Mouse (Mus musculus) embryonic facial prominence, embryonic 15.5 days (tissue): ENCODE data around the gene Cenpo. TPM values are rescaled to one million over a fixed set of nuclear protein-coding genes. Genes with fewer than 3 reads are reported as not detected.

ENCODE experiments used
- ATAC-seq: fragments of 200-750 bp; cut with Nextera tagmentation; 2 replicates; pipeline ENCODE4 v1.8.0; 2017; ENCODE audit warnings: low read depth, moderate TSS enrichment; ENCODE audit not compliant: insufficient number of reproducible peaks, low FRiP score, low TSS enrichment
- H3K27ac ChIP-seq: fragments of 300-500 bp; sonication (generic); replicated peaks from 2 replicates; pipeline ENCODE4 v1.5.1; 2015; ENCODE audit warnings: mild to moderate bottlenecking, inconsistent platforms
- H3K27me3 ChIP-seq: fragments of 300-500 bp; sonication (generic); 2 replicates; pipeline ENCODE4 v1.6.1; 2015; ENCODE audit warnings: inconsistent platforms
- H3K36me3 ChIP-seq: fragments of 300-500 bp; sonication (generic); 2 replicates; pipeline ENCODE4 v1.6.1; 2015; ENCODE audit warnings: mild to moderate bottlenecking, inconsistent platforms
- H3K4me1 ChIP-seq: fragments of 300-500 bp; sonication (generic); 2 replicates; pipeline ENCODE4 v1.6.1; 2015; ENCODE audit warnings: inconsistent platforms
- H3K4me2 ChIP-seq: fragments of 300-500 bp; sonication (generic); replicated peaks from 2 replicates; pipeline ENCODE4 v1.6.1; 2015; ENCODE audit warnings: mild to moderate bottlenecking, inconsistent platforms
- H3K4me3 ChIP-seq: fragments of 300-500 bp; sonication (generic); replicated peaks from 2 replicates; pipeline ENCODE4 v1.5.1; 2015; ENCODE audit warnings: mild to moderate bottlenecking, inconsistent platforms
- H3K9ac ChIP-seq: fragments of 300-500 bp; sonication (generic); 2 replicates; pipeline ENCODE4 v1.6.1; 2015; ENCODE audit warnings: inconsistent platforms
- H3K9me3 ChIP-seq: fragments of 300-500 bp; sonication (generic); replicated peaks from 2 replicates; pipeline ENCODE4 v1.6.1; 2016; ENCODE audit warnings: inconsistent platforms
- WGBS: fragments of 180-500 bp; shearing (Covaris S2); methylation state at CpG from one replicate; pipeline ENCODE4 v1.1.7; 2015; 5-methylcytosine and 5-hydroxymethylcytosine counted together
- polyA plus RNA-seq: library from polyadenylated mRNA; unstranded; fragments of >200 nt; fragmentation: Nextera tagmentation; extraction: Ambion mirVana; gene quantifications from 2 replicates; pipeline ENCODE4 v1.2.1, GENCODE M21; 2015

Gene Cenpo
- polyA plus RNA-seq, 1 experiment from 2014 or later = 12.0 TPM

GRCm38 (mm10) chr12:4173108-4173790 is 60.8 kb downstream of the Cenpo start:
- no peak for ATAC-seq
- Histone ChIP-seq H3K9ac (no peak overlapping the region), H3K4me2 (no peak overlapping the region), H3K4me3 (no peak overlapping the region), H3K36me3 (peaks cover 8% of the 10 kb centered on the region; the same call in 1 of the 2 replicates), H3K27me3 (no peaks in the 10 kb centered on the region), H3K9me3 (no peaks in the 10 kb centered on the region), H3K27ac (no peak overlapping the region), H3K4me1 (0 out of 2 replicates have a peak, but pooled peaks cover 5% of the 10 kb centered on the region)
- 83% methylated on average over 15 of the region's 15 CpGs for WGBS

GRCm38 (mm10) chr12:4169622-4170021 is 64.5 kb downstream of the Cenpo start:
- WGBS = 77% methylated on average over 5 of the region's 5 CpGs
- Histone ChIP-seq H3K9me3 (no peaks in the 10 kb centered on the region), H3K9ac (no peak overlapping the region), H3K27me3 (no peaks in the 10 kb centered on the region), H3K27ac (no peak overlapping the region), H3K4me3 (no peak overlapping the region), H3K4me2 (no peak overlapping the region), H3K4me1 (0 out of 2 replicates have a peak, but pooled peaks cover 5% of the 10 kb centered on the region), H3K36me3 (no peaks in the 10 kb centered on the region)
- no peak for ATAC-seq

- Histone ChIP-seq H3K4me1 (0 out of 2 replicates have a peak, but pooled peaks cover 5% of the 10 kb centered on the region), H3K9me3 (no peaks in the 10 kb centered on the region), H3K27me3 (no peaks in the 10 kb centered on the region), H3K9ac (no peak overlapping the region), H3K4me3 (no peak overlapping the region), H3K4me2 (no peak overlapping the region), H3K27ac (no peak overlapping the region), H3K36me3 (no peaks in the 10 kb centered on the region)
- ATAC-seq = no peak
- WGBS = 91% methylated on average over 1 of the region's 1 CpGs
Observed at GRCm38 (mm10) chr12:4169058-4169457, 65.0 kb downstream of the Cenpo start.

GRCm38 (mm10) chr12:4166970-4167369 is 67.1 kb downstream of the Cenpo start:
- Histone ChIP-seq H3K4me3 (no peak overlapping the region), H3K27me3 (no peaks in the 10 kb centered on the region), H3K27ac (no peak overlapping the region), H3K4me1 (0 out of 2 replicates have a peak, but pooled peaks cover 5% of the 10 kb centered on the region), H3K36me3 (no peaks in the 10 kb centered on the region), H3K9ac (no peak overlapping the region), H3K9me3 (no peaks in the 10 kb centered on the region), H3K4me2 (no peak overlapping the region)
- no peak for ATAC-seq
- 69% methylated on average over 3 of the region's 3 CpGs for WGBS

- no peaks in the 10 kb centered on the region for H3K27me3 ChIP-seq
- H3K4me2 ChIP-seq = no peak overlapping the region
- no peaks in the 10 kb centered on the region for H3K9me3 ChIP-seq
- H3K27ac ChIP-seq = no peak overlapping the region
- no peaks in the 10 kb centered on the region for H3K36me3 ChIP-seq
- H3K4me1 ChIP-seq = 0 out of 2 replicates have a peak, but pooled peaks cover 6% of the 10 kb centered on the region
- H3K4me3 ChIP-seq = no peak overlapping the region
- no peak for ATAC-seq
- 38% methylated on average over 2 of the region's 2 CpGs for WGBS
- no peak overlapping the region for H3K9ac ChIP-seq
Observed at GRCm38 (mm10) chr12:4162886-4163285, 71.2 kb downstream of the Cenpo start.

GRCm38 (mm10) chr12:4160322-4160721 is 73.8 kb downstream of the Cenpo start:
- Histone ChIP-seq H3K36me3 (no peaks in the 10 kb centered on the region), H3K9me3 (no peaks in the 10 kb centered on the region), H3K4me2 (no peak overlapping the region), H3K4me3 (no peak overlapping the region), H3K9ac (no peak overlapping the region), H3K4me1 (peaks cover 10% of the 10 kb centered on the region; the same call in 1 of the 2 replicates), H3K27ac (no peak overlapping the region), H3K27me3 (no peaks in the 10 kb centered on the region)
- no peak for ATAC-seq
- 78% methylated on average over 7 of the region's 7 CpGs for WGBS

- no peaks in the 10 kb centered on the region for H3K27me3 ChIP-seq
- H3K4me1 ChIP-seq = peaks cover 10% of the 10 kb centered on the region; the same call in 1 of the 2 replicates
- no peak overlapping the region for H3K27ac ChIP-seq
- H3K4me3 ChIP-seq = no peak overlapping the region
- WGBS = 91% methylated on average over 7 of the region's 7 CpGs
- no peak overlapping the region for H3K4me2 ChIP-seq
- H3K36me3 ChIP-seq = no peaks in the 10 kb centered on the region
- no peaks in the 10 kb centered on the region for H3K9me3 ChIP-seq
- ATAC-seq = no peak
- H3K9ac ChIP-seq = no peak overlapping the region
Observed at GRCm38 (mm10) chr12:4158868-4159632, 75.0 kb downstream of the Cenpo start.

- Histone ChIP-seq H3K4me2 (no peak overlapping the region), H3K9me3 (no peaks in the 10 kb centered on the region), H3K4me1 (peaks cover 10% of the 10 kb centered on the region; the same call in 1 of the 2 replicates), H3K9ac (no peak overlapping the region), H3K36me3 (no peaks in the 10 kb centered on the region), H3K27ac (0 out of 2 replicates have a peak overlapping the region, but pooled peaks have one; percentile 44), H3K4me3 (no peak overlapping the region), H3K27me3 (no peaks in the 10 kb centered on the region)
- ATAC-seq = no peak
- 89% methylated on average over 3 of the region's 3 CpGs for WGBS
Observed at GRCm38 (mm10) chr12:4158179-4158578, 75.9 kb downstream of the Cenpo start.

- 51% methylated on average over 2 of the region's 2 CpGs for WGBS
- ATAC-seq = no peak
Observed at GRCm38 (mm10) chr12:4157466-4157865, 76.6 kb downstream of the Cenpo start.

GRCm38 (mm10) chr12:4151969-4152368 is 82.1 kb downstream of the Cenpo start:
- no peak for ATAC-seq
- no peak overlapping the region for H3K9ac ChIP-seq
- 85% methylated on average over 3 of the region's 3 CpGs for WGBS
- H3K27ac ChIP-seq = no peak overlapping the region
- H3K36me3 ChIP-seq = no peaks in the 10 kb centered on the region
- no peaks in the 10 kb centered on the region for H3K4me1 ChIP-seq
- H3K27me3 ChIP-seq = no peaks in the 10 kb centered on the region
- H3K4me3 ChIP-seq = no peak overlapping the region
- no peaks in the 10 kb centered on the region for H3K9me3 ChIP-seq
- H3K4me2 ChIP-seq = no peak overlapping the region

More at GRCm38 (mm10) chr12:4157466-4157865, 76.6 kb downstream of the Cenpo start:
- H3K9me3 ChIP-seq = no peaks in the 10 kb centered on the region
- no peaks in the 10 kb centered on the region for H3K27me3 ChIP-seq
- peaks cover 10% of the 10 kb centered on the region; the same call in 1 of the 2 replicates for H3K4me1 ChIP-seq
- no peaks in the 10 kb centered on the region for H3K36me3 ChIP-seq
- peak overlapping the region; percentile 44 for H3K27ac ChIP-seq
- no peak overlapping the region for H3K9ac ChIP-seq
- H3K4me2 ChIP-seq = no peak overlapping the region
- no peak overlapping the region for H3K4me3 ChIP-seq

GRCm38 (mm10) chr12:4150936-4151335 is 83.2 kb downstream of the Cenpo start:
- ATAC-seq = no peak
- Histone ChIP-seq H3K9ac (no peak overlapping the region), H3K27me3 (no peaks in the 10 kb centered on the region), H3K27ac (no peak overlapping the region), H3K4me2 (no peak overlapping the region), H3K9me3 (no peaks in the 10 kb centered on the region), H3K4me3 (no peak overlapping the region), H3K36me3 (no peaks in the 10 kb centered on the region), H3K4me1 (no peaks in the 10 kb centered on the region)
- WGBS = 69% methylated on average over 2 of the region's 2 CpGs
